Mouse (Mus musculus) forebrain, embryonic 14.5 days (tissue): ENCODE data around the gene Tcap. TPM values are rescaled to one million over a fixed set of nuclear protein-coding genes. Genes with fewer than 3 reads are reported as not detected.
A peak's percentile ranks its signal among the peaks of the same experiment; 100 is the strongest.

Experiments used
- ATAC-seq: fragments of 200-750 bp; cut with Nextera tagmentation; 2 replicates; pipeline ENCODE4 v1.8.0; 2017; ENCODE audit warnings: mild to moderate bottlenecking, moderate library complexity
- DNase-seq: peaks from one replicate; pipeline ENCODE4 v3.0.0-alpha.2; 2015; ENCODE audit warnings: low spot score
- H3K27ac ChIP-seq: fragments of 300-500 bp; sonication (generic); 2 replicates; pipeline ENCODE4 v1.5.1; 2014; ENCODE audit warnings: low read depth, mild to moderate bottlenecking, control low read depth, low read length, moderate library complexity
- H3K27me3 ChIP-seq: fragments of 300-500 bp; sonication (generic); replicated peaks from 2 replicates; pipeline ENCODE4 v1.6.1; 2014; ENCODE audit warnings: low read length, control low read depth, mixed read lengths; ENCODE audit not compliant: control insufficient read depth, insufficient read depth
- H3K36me3 ChIP-seq: fragments of 300-500 bp; sonication (generic); 2 replicates; pipeline ENCODE4 v1.6.1; 2014; ENCODE audit warnings: low read length, control low read depth; ENCODE audit not compliant: control insufficient read depth, insufficient read depth
- H3K4me1 ChIP-seq: fragments of 300-500 bp; sonication (generic); 2 replicates; pipeline ENCODE4 v1.6.1; 2014; ENCODE audit warnings: antibody characterized with exemption, low read length, control low read depth; ENCODE audit not compliant: control insufficient read depth, insufficient read depth
- H3K4me2 ChIP-seq: fragments of 300-500 bp; sonication (generic); 2 replicates; pipeline ENCODE4 v1.6.1; 2014; ENCODE audit warnings: mild to moderate bottlenecking, control low read depth, low read length
- H3K4me3 ChIP-seq: fragments of 300-500 bp; sonication (generic); 2 replicates; pipeline ENCODE4 v1.5.1; 2014; ENCODE audit warnings: low read depth, low read length, control low read depth
- H3K9ac ChIP-seq: fragments of 300-500 bp; sonication (generic); 2 replicates; pipeline ENCODE4 v1.6.1; 2014; ENCODE audit warnings: mild to moderate bottlenecking, low read length, control low read depth, moderate library complexity
- H3K9me3 ChIP-seq: fragments of 300-500 bp; sonication (generic); replicated peaks from 2 replicates; pipeline ENCODE4 v1.6.1; 2016; ENCODE audit warnings: low read length, control low read depth, mixed read lengths; ENCODE audit not compliant: control insufficient read depth
- WGBS: fragments of 180-500 bp; shearing (Covaris S2); extraction: QIAGEN DNeasy Blood & Tissue Kit; methylation state at CpG from one replicate; pipeline ENCODE4 v1.1.7; 2014; 5-methylcytosine and 5-hydroxymethylcytosine counted together
- polyA plus RNA-seq: library from polyadenylated mRNA; unstranded; fragments of >200 nt; fragmentation: Nextera tagmentation; extraction: Ambion mirVana; gene quantifications from 2 replicates; pipeline ENCODE4 v1.2.1, GENCODE M21; 2014

Gene Tcap
- 0.23 TPM in 1 of 2 replicates, not detected in the other for polyA plus RNA-seq

DNA sequence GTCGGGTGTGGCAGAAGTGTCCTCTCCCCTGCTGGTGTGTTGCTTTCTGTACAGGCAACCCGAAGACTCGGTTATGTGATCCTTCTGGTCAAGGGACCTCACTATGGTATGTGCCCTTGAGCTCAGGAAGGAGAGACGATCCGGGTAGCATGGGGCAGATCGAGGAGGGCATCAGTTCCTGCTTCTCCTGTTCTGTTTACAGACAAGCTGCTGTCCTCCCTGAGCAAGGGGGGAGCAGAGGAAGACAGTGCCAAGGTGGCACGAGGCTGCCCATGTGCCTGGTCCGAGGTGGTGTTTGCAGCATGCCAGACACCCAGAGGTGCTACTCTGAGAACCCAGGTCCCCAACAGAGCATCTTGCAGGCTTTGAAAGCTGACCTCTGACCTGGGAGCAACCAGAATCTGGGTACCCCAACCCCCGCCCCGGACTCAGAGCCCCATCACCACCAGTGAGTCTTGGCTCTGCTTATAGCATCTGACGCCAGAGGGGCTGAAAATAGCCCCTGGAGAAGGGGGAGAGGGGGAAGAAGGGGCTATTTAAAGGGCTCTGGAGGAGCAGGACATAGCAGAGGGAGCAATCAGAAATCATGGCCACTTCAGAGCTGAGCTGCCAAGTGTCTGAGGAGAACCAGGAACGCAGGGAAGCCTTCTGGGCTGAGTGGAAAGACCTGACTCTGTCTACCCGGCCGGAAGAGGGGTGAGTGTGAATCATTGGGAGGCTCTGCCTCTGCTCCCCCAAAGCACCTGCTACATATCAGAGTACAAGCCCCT lies at the start of gene Tcap:
Gene Tcap (plus strand): TSS at position 551 of the 770 bp plus-strand sequence.
- no peak within 1 kb of the TSS for H3K4me2 ChIP-seq
- no peak within 1 kb of the TSS for H3K4me3 ChIP-seq
- H3K9ac ChIP-seq = no peak within 1 kb of the TSS
- no peaks in the 10 kb centered on the region for H3K4me1 ChIP-seq
- no peak within 1 kb of the TSS for H3K27ac ChIP-seq
- no peaks in the 10 kb centered on the region for H3K9me3 ChIP-seq
- DNase-seq (no peak), ATAC-seq (no peak)
- WGBS = 63% methylated on average over 14 of the region's 14 CpGs
- 0 out of 2 replicates have a peak, but pooled peaks cover 7% of the 10 kb centered on the region for H3K27me3 ChIP-seq
- peaks cover 25% of the 10 kb centered on the region for H3K36me3 ChIP-seq

DNA sequence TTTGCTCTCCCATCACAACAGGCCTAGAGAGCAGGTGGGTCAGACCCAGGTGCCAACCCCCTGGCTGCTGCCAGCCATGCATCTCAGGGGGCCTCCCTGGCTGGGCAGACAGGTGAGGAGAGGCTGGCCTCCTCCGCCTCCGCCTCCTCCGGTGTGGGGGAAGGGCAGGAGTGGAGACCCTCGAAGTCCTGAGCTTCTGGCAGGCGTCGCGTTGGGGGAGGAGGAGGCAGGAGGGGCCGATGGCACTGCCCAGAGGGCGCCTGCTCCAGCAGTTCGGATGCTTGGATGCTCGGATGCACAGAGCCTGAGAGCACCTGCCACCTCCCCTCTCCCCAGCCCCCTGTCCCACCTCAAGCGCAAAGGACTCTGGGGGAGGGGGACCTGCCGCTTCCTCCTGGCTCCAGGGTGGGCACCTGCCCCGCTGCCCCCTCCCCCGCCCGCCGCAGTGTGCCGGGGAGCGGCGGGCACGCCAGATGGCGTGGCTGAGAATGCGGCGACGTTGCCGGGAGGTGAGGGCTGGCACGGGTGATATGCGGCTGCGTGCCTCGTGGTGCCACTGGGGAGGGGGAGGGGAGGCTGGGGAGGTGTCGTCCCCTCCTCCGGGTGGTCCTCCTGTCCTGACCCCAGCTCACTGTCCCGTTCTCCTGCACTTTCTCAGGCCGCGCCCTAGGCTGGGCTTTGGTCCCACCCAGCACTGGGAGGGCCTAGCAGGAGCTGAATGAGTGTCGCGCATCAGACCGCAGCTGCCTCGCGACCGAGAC lies 49.5 kb upstream of the Tcap start:
- WGBS = 2% methylated on average over 39 of the region's 41 CpGs
- Histone ChIP-seq H3K4me1 (peaks cover 19% of the 10 kb centered on the region), H3K27me3 (peaks cover 70% of the 10 kb centered on the region), H3K4me2 (peak overlapping the region; percentile 46), H3K4me3 (peak overlapping the region; percentile 15), H3K36me3 (no peaks in the 10 kb centered on the region), H3K9me3 (no peaks in the 10 kb centered on the region), H3K27ac (peak overlapping the region; percentile 93), H3K9ac (peak overlapping the region; percentile 41; the same call in 1 of the 2 replicates)
- ATAC-seq (peak; percentile 35), DNase-seq (peak; percentile 73)

DNA sequence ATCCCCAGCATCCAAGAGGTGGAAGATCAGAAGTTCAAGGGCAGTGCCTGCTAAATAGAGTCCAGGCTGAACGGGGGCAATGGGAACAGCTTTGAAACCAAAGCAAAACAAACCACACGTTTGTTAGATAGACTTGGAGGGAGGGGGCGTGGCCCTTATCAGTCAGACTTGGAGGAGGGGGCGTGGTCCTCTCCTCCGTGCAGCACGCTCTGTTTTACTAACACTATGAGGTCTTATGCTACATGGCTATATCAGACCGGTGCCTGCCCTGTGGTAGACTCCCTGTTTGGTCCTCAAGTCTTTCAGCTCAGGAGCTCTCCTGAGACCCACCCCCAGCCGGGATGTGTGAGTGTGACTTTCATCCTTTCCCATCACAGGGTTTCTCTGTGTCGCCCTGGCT lies 48.4 kb upstream of the Tcap start:
- no peak overlapping the region for H3K4me2 ChIP-seq
- H3K36me3 ChIP-seq = no peaks in the 10 kb centered on the region
- no peaks in the 10 kb centered on the region for H3K9me3 ChIP-seq
- no peak overlapping the region for H3K4me3 ChIP-seq
- peak overlapping the region; percentile 93; the same call in 1 of the 2 replicates for H3K27ac ChIP-seq
- 11% methylated on average over 9 of the region's 9 CpGs for WGBS
- H3K27me3 ChIP-seq = peaks cover 65% of the 10 kb centered on the region
- H3K9ac ChIP-seq = no peak overlapping the region
- ATAC-seq = no peak
- H3K4me1 ChIP-seq = peaks cover 25% of the 10 kb centered on the region
- DNase-seq = peak; percentile 63

DNA sequence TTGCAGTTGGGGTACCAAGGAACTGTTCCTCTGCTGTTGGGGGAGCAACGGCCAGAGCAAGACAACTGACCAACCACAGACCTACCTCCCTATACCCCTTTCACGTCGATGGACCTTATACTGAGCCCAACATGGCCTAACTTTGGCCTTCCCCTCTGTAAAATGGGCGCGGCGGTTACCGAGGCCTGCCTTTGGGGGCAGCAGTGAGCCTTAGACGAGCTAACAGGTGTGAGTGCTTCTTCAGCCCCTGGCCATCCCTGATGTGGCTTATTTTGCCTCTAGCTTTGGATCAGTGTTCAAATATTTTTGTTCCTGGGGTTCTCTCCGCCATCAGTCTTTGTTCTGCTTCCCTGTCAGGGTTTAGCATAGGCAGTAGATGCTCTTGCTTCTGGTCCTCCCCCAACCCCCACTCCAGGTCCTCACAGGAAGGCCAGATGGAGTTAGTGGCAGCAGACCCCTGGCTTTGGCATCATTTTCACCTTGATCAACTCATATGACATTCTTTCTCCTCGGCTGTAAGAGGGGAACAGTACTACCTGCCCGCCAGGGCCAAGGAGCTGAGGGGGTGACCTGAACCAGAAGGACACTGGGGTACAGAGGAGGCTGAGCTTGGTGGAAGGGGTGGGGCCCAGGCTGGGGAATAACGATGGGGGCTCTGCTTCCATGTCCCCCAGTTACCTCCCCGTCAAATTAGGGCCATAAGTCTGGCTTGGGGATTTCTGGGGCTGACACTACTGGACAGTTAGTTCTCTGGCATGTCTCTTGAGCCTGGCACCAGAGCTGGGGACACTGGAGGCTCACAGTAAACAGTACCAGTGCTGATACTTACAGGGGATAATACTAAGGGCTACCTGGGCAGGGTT lies 47.1 kb upstream of the Tcap start:
- Histone ChIP-seq H3K27me3 (peaks cover 54% of the 10 kb centered on the region), H3K9me3 (no peaks in the 10 kb centered on the region), H3K4me2 (no peak overlapping the region), H3K27ac (no peak overlapping the region), H3K36me3 (no peaks in the 10 kb centered on the region), H3K4me1 (peaks cover 25% of the 10 kb centered on the region), H3K9ac (no peak overlapping the region), H3K4me3 (no peak overlapping the region)
- 18% methylated on average over 13 of the region's 13 CpGs for WGBS
- ATAC-seq (no peak), DNase-seq (no peak)

DNA sequence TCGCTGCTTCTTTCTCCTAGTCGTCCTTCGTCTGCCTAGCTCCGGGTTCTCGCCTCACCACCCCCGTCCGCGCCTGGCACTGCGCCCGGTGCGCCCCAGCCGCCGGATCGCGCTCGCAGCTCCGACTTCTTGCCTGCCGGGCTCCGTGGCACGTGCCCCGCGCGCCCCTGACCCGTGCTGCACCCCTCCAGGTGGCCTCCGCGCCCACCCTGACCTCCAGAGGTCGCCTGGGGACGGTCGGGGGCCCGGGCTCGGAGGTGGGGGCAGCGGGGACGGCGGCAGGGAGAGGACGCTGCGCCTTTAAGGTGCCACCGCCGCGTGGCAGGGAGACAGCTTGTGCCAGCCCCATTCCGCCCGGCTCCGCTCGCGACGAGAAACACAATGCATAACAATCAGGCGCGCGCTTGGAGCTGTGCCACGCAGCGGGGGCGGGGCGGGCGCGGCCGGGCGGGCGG lies 45.1 kb upstream of the Tcap start:
- DNase-seq (peak; percentile 85), ATAC-seq (peak; percentile 60)
- peaks cover 31% of the 10 kb centered on the region for H3K4me1 ChIP-seq
- under 1% methylated on average over 39 of the region's 57 CpGs for WGBS
- peak overlapping the region; percentile 99 for H3K27ac ChIP-seq
- peak overlapping the region; percentile 46 for H3K4me3 ChIP-seq
- H3K9me3 ChIP-seq = no peaks in the 10 kb centered on the region
- peaks cover 45% of the 10 kb centered on the region for H3K27me3 ChIP-seq
- no peaks in the 10 kb centered on the region for H3K36me3 ChIP-seq
- H3K4me2 ChIP-seq = peak overlapping the region; percentile 95
- H3K9ac ChIP-seq = peak overlapping the region; percentile 84

DNA sequence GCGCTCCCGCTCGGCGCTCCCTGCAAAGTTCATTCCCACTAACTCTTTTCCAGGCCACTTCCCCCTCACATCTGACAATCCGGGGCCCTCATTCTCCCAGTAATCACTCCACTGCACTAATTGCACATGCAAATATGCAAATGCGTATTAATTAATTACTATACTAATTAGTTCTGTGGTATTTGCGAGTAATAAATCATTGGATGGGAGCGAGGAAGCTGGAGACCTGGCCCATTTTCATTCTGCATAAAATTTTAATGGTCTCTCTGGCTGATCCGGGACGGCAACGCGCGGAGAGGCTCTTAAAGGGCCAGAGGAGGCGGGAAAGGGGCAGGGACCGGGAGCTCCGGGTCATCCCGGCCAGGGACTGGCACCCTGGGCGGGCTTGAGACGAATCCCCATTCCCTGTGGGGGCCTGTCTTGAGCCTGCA lies 44.5 kb upstream of the Tcap start:
- under 1% methylated on average over 19 of the region's 19 CpGs for WGBS
- DNase-seq = peak; percentile 91
- Histone ChIP-seq H3K9me3 (no peaks in the 10 kb centered on the region), H3K9ac (peak overlapping the region; percentile 84), H3K27me3 (peaks cover 40% of the 10 kb centered on the region), H3K4me2 (peak overlapping the region; percentile 95), H3K4me3 (peak overlapping the region; percentile 46), H3K4me1 (peaks cover 27% of the 10 kb centered on the region), H3K36me3 (no peaks in the 10 kb centered on the region), H3K27ac (peak overlapping the region; percentile 99)
- peak; percentile 49 for ATAC-seq

DNA sequence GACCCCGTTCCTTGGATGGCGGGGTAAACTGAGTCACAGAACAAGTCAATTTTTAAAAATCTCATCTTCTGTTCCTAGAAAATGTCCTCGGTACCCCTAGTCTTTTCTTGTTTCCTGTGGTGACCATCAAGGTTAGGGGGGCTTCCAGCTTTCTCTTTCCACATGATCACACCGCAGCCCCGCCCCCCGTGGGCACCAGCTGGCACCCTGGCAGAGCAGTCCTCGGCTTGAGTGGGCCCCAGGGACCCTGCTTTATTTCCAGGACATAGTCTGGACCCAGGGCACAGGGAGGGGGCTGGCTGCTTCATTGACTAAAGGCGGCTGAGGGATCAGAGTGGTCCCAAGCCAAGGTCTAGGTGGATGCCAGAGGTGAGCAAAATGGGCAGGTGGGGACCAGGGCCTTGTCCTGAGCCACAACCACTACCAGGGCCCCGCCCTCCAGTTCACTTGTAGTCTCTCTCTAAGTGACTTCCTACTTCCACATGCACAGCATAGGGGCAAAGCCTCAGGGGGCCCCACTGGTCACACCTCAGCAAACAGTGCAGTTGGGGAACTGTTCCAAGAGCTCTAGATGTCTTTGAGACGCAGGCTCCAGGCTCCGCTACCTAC lies 43.8 kb upstream of the Tcap start:
- H3K27me3 ChIP-seq = peaks cover 35% of the 10 kb centered on the region

DNA sequence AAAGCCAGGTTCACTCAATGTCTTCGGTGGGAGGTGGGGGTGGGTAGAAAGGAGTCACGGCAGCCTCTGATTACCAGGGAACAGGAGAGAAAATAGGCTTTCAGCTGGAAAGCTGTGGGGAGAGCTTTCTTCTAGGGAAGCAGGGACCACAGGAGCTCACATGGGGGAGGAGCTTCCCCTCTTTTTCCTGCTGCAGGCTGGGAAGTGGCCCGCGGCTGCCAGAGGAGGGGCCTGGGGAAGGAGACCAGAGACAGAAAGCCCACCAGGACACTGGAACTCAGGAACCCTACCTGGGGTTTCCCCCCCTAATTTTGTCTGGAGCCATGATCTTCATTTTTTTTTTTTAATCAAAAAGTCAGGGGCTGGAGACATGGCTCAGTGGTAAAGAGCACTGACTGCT lies 43.0 kb upstream of the Tcap start:
- WGBS = 8% methylated on average over 4 of the region's 4 CpGs
- no peaks in the 10 kb centered on the region for H3K9me3 ChIP-seq
- DNase-seq = no peak
- H3K4me1 ChIP-seq = peaks cover 17% of the 10 kb centered on the region
- H3K27ac ChIP-seq = peak overlapping the region; percentile 99; the same call in 1 of the 2 replicates
- peak overlapping the region; percentile 6; the same call in 1 of the 2 replicates for H3K4me2 ChIP-seq
- peaks cover 33% of the 10 kb centered on the region for H3K27me3 ChIP-seq
- H3K4me3 ChIP-seq = no peak overlapping the region
- no peaks in the 10 kb centered on the region for H3K36me3 ChIP-seq
- ATAC-seq = no peak
- no peak overlapping the region for H3K9ac ChIP-seq

More for the DNA sequence above, 43.8 kb upstream of the Tcap start:
- 6% methylated on average over 11 of the region's 11 CpGs for WGBS
- Histone ChIP-seq H3K4me2 (peak overlapping the region; percentile 95), H3K4me3 (peak overlapping the region; percentile 46; the same call in 1 of the 2 replicates), H3K36me3 (no peaks in the 10 kb centered on the region), H3K27ac (peak overlapping the region; percentile 99), H3K9ac (peak overlapping the region; percentile 84; the same call in 1 of the 2 replicates), H3K4me1 (peaks cover 21% of the 10 kb centered on the region), H3K9me3 (no peaks in the 10 kb centered on the region)
- DNase-seq = peak; percentile 48
- ATAC-seq = no peak
